28 mouse cellular contexts compared by ENCODE assay signal in the genomic region with DNA sequence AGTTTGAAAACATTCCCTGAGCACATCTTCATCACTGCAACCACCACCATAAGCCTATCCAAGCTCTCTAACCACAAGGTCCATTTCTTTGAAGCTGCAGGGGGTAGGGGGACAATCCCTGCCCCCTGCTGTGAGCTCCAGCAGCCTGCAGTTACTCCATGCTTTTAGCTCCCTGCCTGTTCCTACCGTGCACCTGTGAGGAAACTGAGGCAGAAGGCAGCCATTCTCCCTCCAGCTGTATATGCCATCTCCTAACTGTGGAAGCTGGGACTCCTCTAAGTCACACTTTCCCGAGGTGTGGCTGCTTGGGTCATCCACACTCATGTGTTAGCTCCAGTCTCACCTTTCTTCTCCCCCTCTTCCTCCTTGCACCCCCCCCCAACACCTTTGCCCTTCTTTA. TPM values are rescaled to one million over a fixed set of nuclear protein-coding genes. Genes with fewer than 3 reads are reported as not detected.
"Had no signal": no experiment of that assay in that cellular context is flagged by ENCODE, and none has a peak within 500 bp of the region (broad histone marks: within the 10 kb centered on the region; RNA-seq: fewer than 3 reads in every experiment).

No protein-coding gene starts in this region.

- DNase-seq: cerebellum, adult 9-10 months; cerebellum, adult 9-11 months; cerebellum, postnatal 10 days; cerebellum, postnatal 14 days; cerebellum, postnatal 25 days; cerebellum, postnatal 36 days; embryo, embryonic 11 days; forebrain, postnatal 0 days; gastrocnemius, postnatal 10 days; gastrocnemius, postnatal 14 days; gastrocnemius, postnatal 25 days; gastrocnemius, postnatal 36 days; heart, adult 11 months; heart, adult 18-20 months; heart, adult 2 months had no signal

- H3K9ac ChIP-seq: embryonic facial prominence, embryonic 12.5 days; embryonic facial prominence, embryonic 15.5 days; forebrain, embryonic 12.5 days; forebrain, embryonic 13.5 days; forebrain, embryonic 15.5 days; forebrain, postnatal 0 days had no signal

- H3K36me3 ChIP-seq: embryonic facial prominence, embryonic 10.5 days; embryonic facial prominence, embryonic 12.5 days; embryonic facial prominence, embryonic 13.5 days; embryonic facial prominence, embryonic 15.5 days; forebrain, embryonic 10.5 days; forebrain, embryonic 12.5 days; forebrain, embryonic 15.5 days had no signal

- H3K4me3 ChIP-seq: embryonic facial prominence, embryonic 10.5 days; embryonic facial prominence, embryonic 12.5 days; embryonic facial prominence, embryonic 13.5 days; embryonic facial prominence, embryonic 15.5 days; erythroblast, embryonic 14.5 days; forebrain, embryonic 10.5 days; forebrain, embryonic 12.5 days; forebrain, embryonic 13.5 days; forebrain, embryonic 15.5 days; gastrocnemius, adult 2 months; heart, adult 2 months had no signal

- H3K27me3 ChIP-seq: embryonic facial prominence, embryonic 12.5 days; embryonic facial prominence, embryonic 13.5 days; embryonic facial prominence, embryonic 15.5 days; forebrain, embryonic 13.5 days; forebrain, embryonic 15.5 days had no signal

- H3K4me1 ChIP-seq: forebrain, embryonic 13.5 days; forebrain, embryonic 15.5 days had no signal

- ATAC-seq: forebrain, embryonic 13.5 days; forebrain, embryonic 14.5 days; forebrain, embryonic 15.5 days; forebrain, embryonic 16.5 days; forebrain, postnatal 0 days had no signal

- H3K9me3 ChIP-seq: embryonic facial prominence, embryonic 10.5 days; embryonic facial prominence, embryonic 12.5 days; embryonic facial prominence, embryonic 13.5 days; embryonic facial prominence, embryonic 15.5 days; forebrain, embryonic 10.5 days; forebrain, embryonic 12.5 days; forebrain, embryonic 13.5 days; forebrain, embryonic 15.5 days had no signal

- H3K27ac ChIP-seq: forebrain, embryonic 12.5 days; forebrain, embryonic 13.5 days; forebrain, embryonic 15.5 days; heart, adult 2 months had no signal

- H3K4me2 ChIP-seq: embryonic facial prominence, embryonic 12.5 days; embryonic facial prominence, embryonic 13.5 days; embryonic facial prominence, embryonic 15.5 days; forebrain, embryonic 12.5 days; forebrain, embryonic 13.5 days; forebrain, embryonic 15.5 days had no signal

RNA-seq across cellular contexts. Expression of gene Angpt4, which starts 4.1 kb away (rescaled TPM):
- polyA plus RNA-seq: erythroblast, embryonic 14.5 days; forebrain, embryonic 11.5 days; forebrain, embryonic 13.5 days; forebrain, embryonic 14.5 days; forebrain, embryonic 15.5 days had no signal
